Mouse (Mus musculus) erythroblast, embryonic 14.5 days (primary cell): ENCODE data around the gene S100a16.

Experiments used
- GATA1 ChIP-seq: IDR thresholded peaks from 2 replicates; pipeline ENCODE4 v1.6.1; 2012; ENCODE audit warnings: low read length, inconsistent platforms, mixed read lengths
- TAL1 ChIP-seq: IDR thresholded peaks from 3 replicates; pipeline ENCODE4 v1.6.1; 2012; ENCODE audit warnings: low read length, inconsistent platforms, mixed read lengths

DNA sequence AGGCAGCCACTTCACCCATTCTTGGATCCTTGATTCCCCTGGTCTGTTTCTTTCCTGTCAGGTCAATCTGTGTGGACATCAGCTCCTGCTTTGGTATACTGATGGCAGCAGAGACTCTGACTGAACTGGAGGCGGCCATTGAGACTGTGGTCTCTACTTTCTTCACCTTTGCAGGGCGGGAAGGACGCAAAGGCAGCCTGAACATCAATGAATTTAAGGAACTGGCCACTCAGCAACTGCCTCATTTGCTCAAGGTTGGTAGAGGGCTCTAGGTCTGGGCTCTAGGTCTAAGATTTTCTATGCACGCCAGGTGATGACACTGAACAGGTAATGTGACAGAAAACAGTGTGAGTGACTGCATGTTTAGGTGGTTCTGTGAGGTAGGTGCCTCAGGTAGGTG lies 21.3 kb upstream of the S100a16 start:
- TF ChIP-seq TAL1: no peak
- TF ChIP-seq GATA1: no peak
